Mouse (Mus musculus) midbrain, postnatal 0 days (tissue): ENCODE measurements at regions not wholly inside any gene's neighbourhood (a gene's known extent, or its start where the extent isn't known, plus 50 kb on each side); places are given as distances from the start of the nearest gene placed in this dataset.
"Not testable (repeated sequence)": the region's sequence is repeated elsewhere in the genome, so short reads cannot be mapped to it uniquely, and the experiment has no call there.

ENCODE experiments used
- ATAC-seq: fragments of 200-750 bp; cut with Nextera tagmentation; 2 replicates; pipeline ENCODE4 v1.8.0; 2017; ENCODE audit warnings: moderate number of reproducible peaks, mild to moderate bottlenecking, moderate TSS enrichment, moderate library complexity; ENCODE audit not compliant: low FRiP score
- DNase-seq: peaks from one replicate; pipeline ENCODE4 v3.0.0-alpha.2; 2015; ENCODE audit warnings: low spot score
- H3K27ac ChIP-seq: fragments of 300-500 bp; sonication (generic); 2 replicates; pipeline ENCODE4 v1.5.1; 2014; ENCODE audit warnings: low read depth, mild to moderate bottlenecking, low read length, mixed read lengths
- H3K27me3 ChIP-seq: fragments of 300-500 bp; sonication (generic); 2 replicates; pipeline ENCODE4 v1.6.1; 2014; ENCODE audit warnings: low read length, control low read depth, mixed read lengths; ENCODE audit not compliant: insufficient read depth
- H3K36me3 ChIP-seq: fragments of 300-500 bp; sonication (generic); 2 replicates; pipeline ENCODE4 v1.6.1; 2014; ENCODE audit warnings: low read length, control low read depth, mixed read lengths; ENCODE audit not compliant: insufficient read depth
- H3K4me1 ChIP-seq: fragments of 300-500 bp; sonication (generic); 2 replicates; pipeline ENCODE4 v1.6.1; 2014; ENCODE audit warnings: mild to moderate bottlenecking, control low read depth, antibody characterized with exemption, low read length, mixed read lengths; ENCODE audit not compliant: insufficient read depth
- H3K4me2 ChIP-seq: fragments of 300-500 bp; sonication (generic); 2 replicates; pipeline ENCODE4 v1.6.1; 2014; ENCODE audit warnings: low read depth, mild to moderate bottlenecking, low read length, mixed read lengths; ENCODE audit not compliant: poor library complexity, severe bottlenecking
- H3K4me3 ChIP-seq: fragments of 300-500 bp; sonication (generic); 2 replicates; pipeline ENCODE4 v1.5.1; 2014; ENCODE audit warnings: low read depth, mild to moderate bottlenecking, low read length, moderate library complexity
- H3K9ac ChIP-seq: fragments of 300-500 bp; sonication (generic); replicated peaks from 2 replicates; pipeline ENCODE4 v1.6.1; 2014; ENCODE audit warnings: mild to moderate bottlenecking, low read length, moderate library complexity, mixed read lengths; ENCODE audit not compliant: poor library complexity, severe bottlenecking
- H3K9me3 ChIP-seq: fragments of 300-500 bp; sonication (generic); 2 replicates; pipeline ENCODE4 v1.6.1; 2016; ENCODE audit warnings: low read length, control low read depth
- CTCF ChIP-seq: IDR thresholded peaks from 2 replicates; pipeline ENCODE4 v1.5.1; 2016; ENCODE audit warnings: antibody characterized with exemption, mild to moderate bottlenecking
- WGBS: fragments of 180-500 bp; shearing (Covaris S2); extraction: QIAGEN DNeasy Blood & Tissue Kit; methylation state at CpG from one replicate; pipeline ENCODE4 v1.1.7; 2014; 5-methylcytosine and 5-hydroxymethylcytosine counted together

- ATAC-seq (no peak), DNase-seq (no peak)
- no peaks in the 10 kb centered on the region for H3K27me3 ChIP-seq
- no peak overlapping the region for H3K4me3 ChIP-seq
- no peaks in the 10 kb centered on the region for H3K4me1 ChIP-seq
- TF ChIP-seq CTCF, result no peak
- H3K9me3 ChIP-seq, result no peaks in the 10 kb centered on the region
- WGBS, result 88% methylated on average over 1 of the region's 1 CpGs
- H3K9ac ChIP-seq, result no peak overlapping the region
- no peak overlapping the region for H3K4me2 ChIP-seq
- H3K27ac ChIP-seq, result no peak overlapping the region
- no peaks in the 10 kb centered on the region for H3K36me3 ChIP-seq
Measured at GRCm38 (mm10) chr19:33008794-33009193, 251.5 kb downstream of the Pten start.

GRCm38 (mm10) chr19:33010886-33011446 is 253.7 kb downstream of the Pten start:
- H3K36me3 ChIP-seq, result no peaks in the 10 kb centered on the region
- no peak overlapping the region for H3K9ac ChIP-seq
- H3K4me3 ChIP-seq, result no peak overlapping the region
- no peak for TF ChIP-seq CTCF
- 64% methylated on average over 11 of the region's 11 CpGs for WGBS
- H3K4me2 ChIP-seq, result no peak overlapping the region
- DNase-seq (no peak), ATAC-seq (no peak)
- H3K4me1 ChIP-seq, result no peaks in the 10 kb centered on the region
- no peak overlapping the region for H3K27ac ChIP-seq
- no peaks in the 10 kb centered on the region for H3K27me3 ChIP-seq
- no peaks in the 10 kb centered on the region for H3K9me3 ChIP-seq

- not testable (repeated sequence) for ATAC-seq, H3K9ac ChIP-seq, DNase-seq, H3K9me3 ChIP-seq, H3K36me3 ChIP-seq, H3K27ac ChIP-seq, H3K4me1 ChIP-seq, H3K27me3 ChIP-seq, H3K4me3 ChIP-seq, H3K4me2 ChIP-seq
- 92% methylated on average over 9 of the region's 9 CpGs for WGBS
Measured at GRCm38 (mm10) chr19:33014879-33015278, 257.6 kb downstream of the Pten start.

GRCm38 (mm10) chr19:33021161-33021560 is 263.9 kb downstream of the Pten start:
- H3K4me1 ChIP-seq, result no peaks in the 10 kb centered on the region
- no peak overlapping the region for H3K4me3 ChIP-seq
- TF ChIP-seq CTCF, result no peak
- 84% methylated on average over 3 of the region's 3 CpGs for WGBS
- H3K27me3 ChIP-seq, result no peaks in the 10 kb centered on the region
- DNase-seq, result peak; percentile 15
- H3K36me3 ChIP-seq, result no peaks in the 10 kb centered on the region
- H3K9me3 ChIP-seq, result no peaks in the 10 kb centered on the region
- H3K27ac ChIP-seq, result no peak overlapping the region
- ATAC-seq, result no peak
- H3K4me2 ChIP-seq, result no peak overlapping the region
- H3K9ac ChIP-seq, result no peak overlapping the region

- WGBS, result 80% methylated on average over 2 of the region's 2 CpGs
- H3K36me3 ChIP-seq, result no peaks in the 10 kb centered on the region
- ATAC-seq, result no peak
- no peak overlapping the region for H3K4me3 ChIP-seq
- no peaks in the 10 kb centered on the region for H3K27me3 ChIP-seq
- no peak for DNase-seq
- no peak overlapping the region for H3K27ac ChIP-seq
- H3K9ac ChIP-seq, result no peak overlapping the region
- H3K4me2 ChIP-seq, result no peak overlapping the region
- no peak for TF ChIP-seq CTCF
- H3K4me1 ChIP-seq, result no peaks in the 10 kb centered on the region
- no peaks in the 10 kb centered on the region for H3K9me3 ChIP-seq
Measured at GRCm38 (mm10) chr19:33022839-33023428, 265.6 kb downstream of the Pten start.

GRCm38 (mm10) chr19:33029688-33030444 is 272.6 kb downstream of the Pten start:
- Histone ChIP-seq H3K9me3 (no peaks in the 10 kb centered on the region), H3K9ac (no peak overlapping the region), H3K36me3 (no peaks in the 10 kb centered on the region), H3K27ac (no peak overlapping the region), H3K4me1 (no peaks in the 10 kb centered on the region), H3K27me3 (no peaks in the 10 kb centered on the region), H3K4me2 (no peak overlapping the region), H3K4me3 (no peak overlapping the region)
- 82% methylated on average over 5 of the region's 5 CpGs for WGBS
- DNase-seq (no peak), ATAC-seq (no peak)
- no peak for TF ChIP-seq CTCF
